Mouse (Mus musculus) frontal cortex, adult 2 months (tissue): ENCODE measurements around the gene Pon2. TPM values are rescaled to one million over a fixed set of nuclear protein-coding genes. Genes with fewer than 3 reads are reported as not detected.
A peak's percentile ranks its signal among the peaks of the same experiment; 100 is the strongest.
"Not testable (repeated sequence)": the region's sequence is repeated elsewhere in the genome, so short reads cannot be mapped to it uniquely, and the experiment has no call there.

ENCODE experiments used
- DNase-seq, 2 experiments: peaks; one replicate each; pipeline ENCODE4 v3.0.0; 2022; ENCODE audit warnings: low spot score in 1 of 2; ENCODE audit errors: extremely low spot score in 1 of 2
- polyA plus RNA-seq: library from polyadenylated mRNA; depleted of rRNA; stranded (reverse); fragments of >200 nt; gene quantifications from 2 replicates; pipeline ENCODE4 v1.2.3, GENCODE M21; 2012; rRNA removed

Pon2 gene
- polyA plus RNA-seq: 57.7 and 59.5 TPM in 2 replicates

DNA sequence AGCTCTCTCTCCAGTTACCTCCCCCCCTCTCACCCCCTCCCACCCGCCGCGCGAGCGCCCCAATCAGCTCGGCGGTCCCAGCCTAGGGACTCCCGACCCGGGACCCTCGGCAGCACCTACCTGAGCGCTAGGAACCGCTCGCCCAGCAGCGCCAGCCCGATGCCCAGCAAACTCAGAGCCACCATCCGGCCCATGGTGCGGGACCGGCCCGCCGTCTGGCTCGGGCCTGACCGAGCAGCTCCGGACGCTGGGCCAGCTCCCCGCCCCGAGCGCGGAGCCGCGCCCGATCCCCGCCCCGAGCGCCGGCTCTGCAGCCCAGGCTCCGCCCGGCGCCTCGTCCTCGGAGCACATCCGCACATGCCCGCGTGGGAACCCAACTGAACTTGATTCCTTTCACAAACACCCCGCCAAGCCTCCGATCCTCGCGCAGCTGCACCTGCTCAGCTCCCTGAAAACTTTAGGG is at the start of gene Pon2:
Pon2 (minus strand) TSS at position 364 of the 463 bp plus-strand sequence.
- peak in 1 of 2 experiments; percentile 30 for DNase-seq

DNA sequence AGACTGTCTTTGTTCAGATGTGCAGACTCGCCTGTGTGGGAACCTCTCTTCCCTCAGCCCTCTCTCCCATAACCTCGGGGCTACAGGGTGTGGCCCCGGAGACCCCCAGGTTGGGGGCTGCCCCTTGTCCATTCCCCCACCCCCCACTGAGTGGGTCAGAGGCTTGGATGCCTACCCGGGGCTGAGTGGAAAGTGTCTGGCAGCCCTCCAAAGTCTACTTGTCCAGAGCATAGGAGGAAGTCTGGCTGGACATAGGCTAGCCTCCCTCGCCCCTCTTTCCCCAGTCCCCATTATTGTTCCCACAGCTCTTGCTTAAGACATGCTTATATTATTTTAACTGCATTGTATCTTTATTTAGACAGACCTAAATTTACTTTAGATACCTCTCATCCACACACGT is 46.0 kb upstream of the Pon2 start:
- DNase-seq: no peak

GRCm38 (mm10) chr6:5339283-5339682 is 41.0 kb upstream of the Pon2 start:
- not testable (repeated sequence) for DNase-seq

DNA sequence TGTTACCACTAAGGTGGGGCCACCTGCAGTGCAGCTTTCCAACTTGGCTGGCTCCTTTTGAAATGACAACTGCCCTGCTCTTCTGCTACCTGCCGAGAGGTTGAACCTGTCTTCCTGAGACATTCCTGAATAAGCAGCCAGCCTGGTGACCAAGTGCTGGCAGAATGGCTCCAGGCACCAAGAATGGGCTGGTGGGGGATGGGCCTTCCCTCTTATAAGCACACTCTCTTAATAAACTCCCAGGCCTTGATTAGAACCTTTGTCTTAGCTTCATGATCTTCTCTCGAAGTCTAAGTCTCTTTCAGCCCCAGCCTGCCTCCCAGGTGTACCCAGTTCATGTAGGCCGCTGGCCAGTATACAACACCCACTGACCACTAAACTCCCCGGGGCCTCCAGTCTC is 40.5 kb upstream of the Pon2 start:
- DNase-seq: not testable (repeated sequence)

DNA sequence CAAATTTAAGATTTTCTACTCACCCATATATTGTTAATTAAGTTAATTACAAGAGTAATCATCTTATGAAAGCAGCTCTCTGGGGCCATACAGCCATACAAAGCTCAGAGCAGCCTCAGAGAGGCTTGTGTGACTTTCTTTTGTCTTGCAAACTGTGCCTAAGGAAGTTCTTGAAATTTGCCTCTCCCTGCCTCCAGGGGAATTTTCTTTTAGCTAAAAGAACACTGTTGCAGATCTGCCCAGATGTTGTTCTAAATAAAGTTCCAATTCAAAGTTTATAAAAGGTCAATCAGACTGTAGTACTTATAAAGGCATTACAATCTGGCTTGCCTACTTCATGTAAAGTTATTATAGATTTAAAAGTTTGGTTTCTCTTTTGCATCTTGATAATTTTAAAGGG is 37.8 kb upstream of the Pon2 start:
- DNase-seq: not testable (repeated sequence)

DNA sequence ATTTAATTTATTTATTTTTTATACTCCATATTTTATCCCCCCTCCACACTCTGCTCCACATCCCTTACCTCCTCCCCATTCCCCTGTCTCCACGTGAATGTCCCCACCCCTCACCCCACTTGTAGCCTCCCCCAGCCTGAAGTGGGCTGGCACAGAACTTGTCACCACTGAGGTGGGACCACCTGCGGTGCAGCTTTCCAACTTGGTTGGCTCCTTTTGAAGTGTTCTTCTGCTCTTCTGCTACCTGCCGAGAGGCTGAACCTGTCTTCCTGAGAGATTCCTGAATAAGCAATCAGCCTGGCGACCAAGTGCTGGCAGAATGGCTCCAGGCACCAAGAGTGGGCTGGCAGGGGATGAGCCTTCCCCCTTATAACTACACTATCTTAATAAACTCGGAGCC is 35.8 kb upstream of the Pon2 start:
- DNase-seq: no peak

GRCm38 (mm10) chr6:5332560-5333150 is 34.4 kb upstream of the Pon2 start:
- peak; percentile 20 to 33 for DNase-seq

GRCm38 (mm10) chr6:5325122-5325521 is 26.9 kb upstream of the Pon2 start:
- no peak for DNase-seq

DNA sequence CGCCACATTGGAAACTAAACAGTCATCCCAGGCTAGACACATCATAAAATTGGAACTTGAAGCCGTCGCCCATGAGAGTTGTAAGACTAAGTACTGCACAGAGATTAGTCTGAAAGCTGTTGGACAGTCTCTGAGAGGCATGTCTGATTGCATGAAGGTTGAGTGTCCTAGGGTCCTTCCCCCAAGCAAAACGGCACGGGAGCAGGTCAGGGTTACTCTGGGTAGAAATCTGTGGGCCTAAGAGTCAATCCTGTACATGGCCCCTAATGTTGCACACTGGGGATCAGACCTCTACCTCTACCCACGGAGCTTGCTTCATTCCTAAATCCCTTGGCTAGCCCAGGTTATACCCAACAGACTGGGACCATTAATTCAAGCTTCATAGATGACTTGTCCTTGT is 25.8 kb upstream of the Pon2 start:
- DNase-seq: not testable (repeated sequence)

DNA sequence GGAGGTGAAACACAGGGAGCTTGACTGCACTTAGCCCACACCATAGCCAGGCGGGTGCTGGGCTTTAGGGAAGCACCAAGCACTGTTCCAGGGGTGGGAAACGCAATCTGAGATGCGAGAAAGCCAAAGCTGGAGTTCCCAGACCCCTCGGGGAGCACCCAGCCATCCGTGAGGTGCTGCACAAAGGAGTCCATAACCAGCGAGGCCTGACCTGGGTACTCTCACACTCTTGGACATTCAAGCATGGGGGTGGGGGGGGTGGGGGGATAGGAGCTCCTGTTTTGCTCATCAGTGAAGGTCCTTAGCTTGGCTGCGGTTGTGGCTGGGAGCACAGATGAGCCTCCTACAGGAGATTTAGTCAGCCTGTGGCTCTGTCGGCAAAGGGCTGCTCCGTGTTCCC is 18.4 kb upstream of the Pon2 start:
- DNase-seq: no peak

DNA sequence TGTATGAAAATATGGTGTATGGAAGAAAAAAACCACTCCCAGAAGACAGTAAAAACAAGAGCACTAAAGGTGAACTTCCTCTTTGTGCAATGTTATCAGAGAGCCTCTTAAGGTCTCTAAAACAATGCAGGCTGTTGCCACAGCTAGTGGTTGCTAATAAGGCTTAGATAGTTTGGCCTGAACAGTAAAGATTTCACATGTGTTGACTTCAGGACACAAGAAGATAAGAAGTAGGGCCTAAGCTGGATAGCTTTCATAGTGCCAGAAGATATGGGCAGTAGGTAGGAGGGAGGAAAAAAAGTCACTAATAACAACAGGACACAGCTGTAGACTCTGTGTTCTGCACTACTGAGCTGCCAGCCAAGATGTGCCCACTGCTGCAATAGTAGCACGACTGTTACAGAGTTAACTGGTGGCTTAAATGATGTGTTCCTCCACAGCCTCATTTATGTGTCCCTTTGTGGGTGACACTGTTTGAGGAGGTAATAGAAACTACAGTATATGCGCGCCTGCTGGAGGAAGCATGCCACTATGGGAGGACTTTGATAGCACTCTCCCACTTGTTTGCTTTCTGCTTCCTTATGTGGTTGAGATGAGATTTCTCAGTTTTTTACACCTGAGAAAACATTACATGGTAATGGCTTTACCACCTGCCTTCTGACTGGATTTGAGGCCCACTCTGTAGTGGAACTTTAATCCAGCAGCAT is 17.0 kb upstream of the Pon2 start:
- DNase-seq: no peak

GRCm38 (mm10) chr6:5313951-5314590 is 15.8 kb upstream of the Pon2 start:
- DNase-seq: no peak

DNA sequence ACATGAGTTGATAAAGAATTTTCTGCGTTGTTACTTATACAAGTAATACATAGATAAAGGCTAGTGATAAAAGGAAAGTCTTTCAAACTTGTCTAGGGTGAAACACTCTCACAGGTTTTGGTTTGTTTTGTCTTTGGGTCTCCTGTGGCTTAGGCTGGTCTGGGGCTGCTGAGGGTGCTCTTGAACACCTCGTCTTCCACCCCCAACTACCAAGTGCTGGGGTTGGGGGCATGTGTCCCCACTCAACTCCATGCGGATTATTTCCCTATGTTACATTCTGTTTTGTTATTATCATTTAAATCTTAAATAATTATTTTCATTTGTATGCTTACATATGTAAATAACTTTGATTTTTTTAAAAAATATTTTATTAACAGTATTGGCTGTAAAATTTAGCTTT is 12.2 kb upstream of the Pon2 start:
- no peak for DNase-seq

GRCm38 (mm10) chr6:5309595-5310197 is 11.4 kb upstream of the Pon2 start:
- DNase-seq: peak; percentile 48 to 65

DNA sequence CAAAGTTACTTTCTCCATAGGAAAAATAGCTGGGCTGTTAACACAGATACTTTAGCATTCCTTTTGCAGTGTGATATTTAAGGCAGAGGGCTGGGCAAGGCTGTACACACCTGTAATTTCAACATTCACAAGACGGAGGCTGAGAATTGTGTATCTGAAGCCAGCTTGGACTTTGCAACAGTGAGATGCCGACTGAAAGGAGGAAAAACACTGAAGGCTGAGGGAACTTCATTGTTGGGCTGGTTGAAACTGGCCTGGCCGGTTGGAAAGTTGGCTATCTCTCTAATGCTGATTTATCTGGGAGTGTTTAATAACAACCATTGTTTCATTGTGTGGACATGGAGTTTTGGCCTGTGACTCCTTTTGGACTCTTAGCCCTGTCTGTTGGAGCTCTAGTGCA is 7.7 kb upstream of the Pon2 start:
- DNase-seq: no peak

DNA sequence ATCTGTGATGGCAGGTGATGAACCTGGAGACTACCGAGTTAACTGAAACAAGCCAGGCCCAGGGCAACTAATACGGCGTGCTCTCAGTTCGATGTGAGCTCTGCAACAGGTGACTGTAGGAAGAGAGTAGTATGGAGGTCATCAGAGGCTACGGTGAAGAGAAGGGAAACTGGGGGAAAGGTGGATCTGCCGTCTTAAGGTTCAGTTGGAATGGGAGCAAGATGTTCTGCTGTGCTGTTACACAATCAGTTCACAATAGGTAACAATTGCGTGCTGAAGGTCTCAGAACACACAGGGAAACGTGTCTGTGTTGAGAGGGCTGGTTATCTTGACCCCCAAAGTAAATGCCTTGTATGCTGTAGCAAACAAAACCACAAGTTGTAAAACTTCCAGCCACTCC is 6.7 kb upstream of the Pon2 start:
- no peak for DNase-seq

GRCm38 (mm10) chr6:5300629-5301028 is 2.4 kb upstream of the Pon2 start:
- DNase-seq: no peak

- no peak for DNase-seq
Measured at GRCm38 (mm10) chr6:5299561-5299960, 1.3 kb upstream of the Pon2 start.

DNA sequence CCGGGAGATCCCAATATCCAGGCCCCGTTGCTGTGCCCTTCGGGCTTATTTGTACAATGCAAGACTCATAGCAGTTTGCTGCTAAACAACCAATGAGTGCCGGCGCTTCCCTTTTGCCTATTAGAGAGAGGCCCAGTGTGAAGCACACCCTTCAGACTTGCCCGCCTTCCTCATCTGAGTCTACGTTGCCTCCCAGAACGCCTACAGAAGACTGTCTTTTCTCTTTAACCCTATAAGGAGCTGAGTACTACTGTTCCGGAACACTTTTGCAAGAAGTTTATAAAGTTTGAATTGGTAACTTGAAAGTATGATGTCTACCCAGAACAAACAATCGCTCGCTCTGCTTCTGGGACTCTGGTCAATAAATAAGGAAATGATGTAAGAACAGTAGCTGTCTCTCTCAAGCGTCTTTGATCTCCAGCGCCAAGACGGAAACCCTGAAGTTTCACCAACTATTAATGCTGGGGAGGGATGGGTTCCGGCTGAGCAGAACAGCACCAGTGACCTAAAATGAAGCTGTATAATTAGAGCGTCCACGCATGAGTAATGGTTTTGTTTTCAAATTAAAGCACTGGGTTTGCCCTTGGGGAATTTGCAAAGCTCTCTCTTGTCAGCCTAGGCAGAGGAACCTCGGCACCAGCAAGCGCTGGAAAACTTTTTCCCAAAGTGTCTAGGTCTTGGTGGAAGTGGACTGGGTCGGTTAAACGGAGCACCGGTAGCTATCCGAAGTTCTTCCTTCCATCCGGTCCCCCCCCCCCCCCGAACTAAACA is 749 bp downstream of the Pon2 start:
- DNase-seq: peak in 1 of 2 experiments; percentile 19

GRCm38 (mm10) chr6:5296067-5296466 is 2.2 kb downstream of the Pon2 start:
- no peak for DNase-seq
